Mouse (Mus musculus): ENCODE measurements at regions not wholly inside any gene's neighbourhood (a gene's known extent, or its start where the extent isn't known, plus 50 kb on each side); places are given as distances from the start of the nearest gene placed in this dataset.

- in situ Hi-C loops (cut with MboI; ENCODE audit: low sequenced_read_pairs), result no loop called here
Observed at GRCm38 (mm10) chr14:24826471-24827337, 339.8 kb downstream of the Rps24 start.

GRCm38 (mm10) chr14:24827381-24828031 lies 340.6 kb downstream of the Rps24 start:
- in situ Hi-C loops (cut with MboI; ENCODE audit: low sequenced_read_pairs), result no loop called here

GRCm38 (mm10) chr14:24829001-24829400 lies 342.1 kb downstream of the Rps24 start:
- in situ Hi-C loops (cut with MboI; ENCODE audit: low sequenced_read_pairs), result no loop called here

- in situ Hi-C loops (cut with MboI; ENCODE audit: low sequenced_read_pairs), result no loop called here
Observed at GRCm38 (mm10) chr14:24833211-24833610, 346.3 kb downstream of the Rps24 start.

GRCm38 (mm10) chr14:24838219-24838618 lies 351.3 kb downstream of the Rps24 start:
- in situ Hi-C loops (cut with MboI; ENCODE audit: low sequenced_read_pairs), result no loop called here

- in situ Hi-C loops (cut with MboI; ENCODE audit: low sequenced_read_pairs), result no loop called here
Observed at GRCm38 (mm10) chr14:24839056-24839455, 352.1 kb downstream of the Rps24 start.

- in situ Hi-C loops (cut with MboI; ENCODE audit: low sequenced_read_pairs), result no loop called here
Observed at GRCm38 (mm10) chr14:24841715-24842496, 355.0 kb downstream of the Rps24 start.

- in situ Hi-C loops (cut with MboI; ENCODE audit: low sequenced_read_pairs), result no loop called here
Observed at GRCm38 (mm10) chr14:24843626-24844025, 356.7 kb downstream of the Rps24 start.

GRCm38 (mm10) chr14:24850491-24850890 lies 363.6 kb downstream of the Rps24 start:
- in situ Hi-C loops (cut with MboI; ENCODE audit: low sequenced_read_pairs), result no loop called here

GRCm38 (mm10) chr14:24854459-24854858 lies 367.5 kb downstream of the Rps24 start:
- in situ Hi-C loops (cut with MboI; ENCODE audit: low sequenced_read_pairs), result no loop called here

- in situ Hi-C loops (cut with MboI; ENCODE audit: low sequenced_read_pairs), result no loop called here
Observed at GRCm38 (mm10) chr14:24862171-24862570, 375.2 kb downstream of the Rps24 start.

- in situ Hi-C loops (cut with MboI; ENCODE audit: low sequenced_read_pairs), result no loop called here
Observed at GRCm38 (mm10) chr14:24862661-24863060, 375.7 kb downstream of the Rps24 start.

GRCm38 (mm10) chr14:24863116-24863515 lies 376.2 kb downstream of the Rps24 start:
- in situ Hi-C loops (cut with MboI; ENCODE audit: low sequenced_read_pairs), result no loop called here

GRCm38 (mm10) chr14:24865579-24866230 lies 378.8 kb downstream of the Rps24 start:
- in situ Hi-C loops (cut with MboI; ENCODE audit: low sequenced_read_pairs), result no loop called here

GRCm38 (mm10) chr14:24867816-24868215 lies 380.9 kb downstream of the Rps24 start:
- in situ Hi-C loops (cut with MboI; ENCODE audit: low sequenced_read_pairs), result no loop called here

GRCm38 (mm10) chr14:24868756-24869155 lies 381.8 kb downstream of the Rps24 start:
- in situ Hi-C loops (cut with MboI; ENCODE audit: low sequenced_read_pairs), result no loop called here

- in situ Hi-C loops (cut with MboI; ENCODE audit: low sequenced_read_pairs), result no loop called here
Observed at GRCm38 (mm10) chr14:24870246-24870645, 383.3 kb downstream of the Rps24 start.

GRCm38 (mm10) chr14:24871392-24871998 lies 384.6 kb downstream of the Rps24 start:
- in situ Hi-C loops (cut with MboI; ENCODE audit: low sequenced_read_pairs), result no loop called here

GRCm38 (mm10) chr14:24872931-24873330 lies 386.0 kb downstream of the Rps24 start:
- in situ Hi-C loops (cut with MboI; ENCODE audit: low sequenced_read_pairs), result no loop called here

- in situ Hi-C loops (cut with MboI; ENCODE audit: low sequenced_read_pairs), result no loop called here
Observed at GRCm38 (mm10) chr14:24873406-24873805, 386.5 kb downstream of the Rps24 start.
